Mouse (Mus musculus) liver, embryonic 18 days (tissue): ENCODE results near the gene Cstad. TPM values are rescaled to one million over a fixed set of nuclear protein-coding genes. Genes with fewer than 3 reads are reported as not detected.

ENCODE experiments used
- polyA plus RNA-seq: library from polyadenylated mRNA; depleted of rRNA; stranded (reverse); fragments of >200 nt; gene quantifications from 2 replicates; pipeline ENCODE4 v1.2.3, GENCODE M21; 2012; rRNA removed

Cstad gene
- 0.06 and 0.18 TPM in 2 replicates for polyA plus RNA-seq

DNA sequence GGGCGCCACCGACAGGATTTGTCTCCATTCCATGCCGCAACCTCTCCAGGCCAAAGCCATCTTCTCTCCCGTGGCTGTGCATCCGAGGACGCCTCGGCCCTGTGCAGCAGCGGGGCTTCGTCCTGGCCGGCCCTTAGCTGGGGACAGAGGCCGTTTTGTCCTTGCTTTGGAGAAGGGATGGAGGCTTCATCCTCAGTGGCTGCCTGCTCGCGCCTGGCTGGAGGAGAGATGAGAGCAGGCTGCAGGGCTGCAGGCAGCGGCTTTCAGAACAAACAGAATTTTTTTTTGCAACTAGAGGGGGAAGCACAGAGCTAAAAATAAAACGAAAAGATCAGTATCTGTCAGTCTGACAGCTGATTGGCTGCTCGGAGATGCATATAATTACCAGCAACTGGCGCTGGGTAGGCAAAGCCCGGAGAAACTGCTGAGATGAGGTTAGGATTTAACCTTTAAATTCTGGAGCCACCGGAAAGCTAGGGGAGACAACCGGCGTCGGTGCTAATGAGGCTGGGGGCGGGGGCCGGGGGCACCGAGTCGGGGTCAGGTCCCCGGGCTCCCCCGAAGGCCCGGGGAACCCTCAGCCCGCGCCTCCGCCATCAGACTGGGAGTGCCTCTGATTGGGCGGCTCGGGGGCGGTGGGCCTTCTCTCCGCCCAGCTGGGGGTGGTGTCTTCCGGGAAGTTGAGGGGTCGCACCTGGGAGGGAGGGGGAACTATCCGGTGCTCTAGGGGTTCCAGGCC is at the start of gene Cstad:
Gene Cstad (plus strand): TSS at position 400 of the 739 bp plus-strand sequence.

Other genes starting within 250 kb of the Cstad start
- gene Sh3glb2, start 235.7 kb upstream of the Cstad start, polyA plus RNA-seq, result 18.8 and 21.4 TPM in 2 replicates
- 5.9 and 7.3 TPM in 2 replicates for gene Miga2, start 230.8 kb upstream of the Cstad start, polyA plus RNA-seq
- 12.5 and 13.9 TPM in 2 replicates for gene Dolpp1, start 202.8 kb upstream of the Cstad start, polyA plus RNA-seq
- 27.3 and 30.7 TPM in 2 replicates for gene Crat, start 179.2 kb upstream of the Cstad start, polyA plus RNA-seq
- 44.6 and 49.8 TPM in 2 replicates for gene Ptpa, start 179.0 kb upstream of the Cstad start, polyA plus RNA-seq
- 1.0 and 1.2 TPM in 2 replicates for gene Ier5l, start 120.8 kb upstream of the Cstad start, polyA plus RNA-seq
- gene 1700001O22Rik, start 208.6 kb downstream of the Cstad start, polyA plus RNA-seq, result 0.06 and 0.09 TPM in 2 replicates
- gene Ntmt1, start 212.8 kb downstream of the Cstad start, polyA plus RNA-seq, result 17.2 and 20.4 TPM in 2 replicates
- gene Asb6, start 235.3 kb downstream of the Cstad start, polyA plus RNA-seq, result 14.8 and 15.5 TPM in 2 replicates
- 0.17 and 0.19 TPM in 2 replicates for gene Prrx2, start 239.9 kb downstream of the Cstad start, polyA plus RNA-seq